Mouse (Mus musculus) hindbrain, embryonic 11.5 days (tissue): Measurements from ENCODE around the gene Ch25h. TPM values are rescaled to one million over a fixed set of nuclear protein-coding genes. Genes with fewer than 3 reads are reported as not detected.

ENCODE experiments used
- ATAC-seq: fragments of 200-750 bp; cut with Nextera tagmentation; 2 replicates; pipeline ENCODE4 v1.8.0; 2017; ENCODE audit warnings: mild to moderate bottlenecking, moderate TSS enrichment, moderate library complexity; ENCODE audit not compliant: low FRiP score
- DNase-seq: peaks from one replicate; pipeline ENCODE4 v3.0.0-alpha.2; 2015; ENCODE audit warnings: low spot score
- H3K27ac ChIP-seq: fragments of 300-500 bp; sonication (generic); 2 replicates; pipeline ENCODE4 v1.5.1; 2014; ENCODE audit warnings: mild to moderate bottlenecking, low read depth, low read length
- H3K27me3 ChIP-seq: fragments of 300-500 bp; sonication (generic); 2 replicates; pipeline ENCODE4 v1.6.1; 2014; ENCODE audit warnings: mild to moderate bottlenecking, low read length, moderate library complexity, mixed read lengths; ENCODE audit not compliant: control insufficient read depth, insufficient read depth
- H3K36me3 ChIP-seq: fragments of 300-500 bp; sonication (generic); 2 replicates; pipeline ENCODE4 v1.6.1; 2014; ENCODE audit warnings: mild to moderate bottlenecking, low read length, moderate library complexity, mixed read lengths; ENCODE audit not compliant: control insufficient read depth, insufficient read depth
- H3K4me1 ChIP-seq: fragments of 300-500 bp; sonication (generic); replicated peaks from 2 replicates; pipeline ENCODE4 v1.6.1; 2014; ENCODE audit warnings: low read length, mixed read lengths; ENCODE audit not compliant: control insufficient read depth, insufficient read depth
- H3K4me2 ChIP-seq: fragments of 300-500 bp; sonication (generic); replicated peaks from 2 replicates; pipeline ENCODE4 v1.6.1; 2014; ENCODE audit warnings: mild to moderate bottlenecking, low read depth, low read length
- H3K4me3 ChIP-seq: fragments of 300-500 bp; sonication (generic); 2 replicates; pipeline ENCODE4 v1.5.1; 2014; ENCODE audit warnings: low read depth, low read length
- H3K9ac ChIP-seq: fragments of 300-500 bp; sonication (generic); 2 replicates; pipeline ENCODE4 v1.6.1; 2014; ENCODE audit warnings: low read depth, low read length
- H3K9me3 ChIP-seq: fragments of 300-500 bp; sonication (generic); 2 replicates; pipeline ENCODE4 v1.6.1; 2016; ENCODE audit warnings: low read length; ENCODE audit not compliant: control insufficient read depth
- WGBS: fragments of 180-500 bp; shearing (Covaris S2); extraction: QIAGEN DNeasy Blood & Tissue Kit; methylation state at CpG from one replicate; pipeline ENCODE4 v1.1.7; 2014; 5-methylcytosine and 5-hydroxymethylcytosine counted together
- polyA plus RNA-seq: library from polyadenylated mRNA; unstranded; fragments of >200 nt; fragmentation: Nextera tagmentation; extraction: Ambion mirVana; gene quantifications from 2 replicates; pipeline ENCODE4 v1.2.1, GENCODE M21; 2014

The Ch25h gene
- polyA plus RNA-seq, 1 experiment from 2014 or later: 1.0 TPM

DNA sequence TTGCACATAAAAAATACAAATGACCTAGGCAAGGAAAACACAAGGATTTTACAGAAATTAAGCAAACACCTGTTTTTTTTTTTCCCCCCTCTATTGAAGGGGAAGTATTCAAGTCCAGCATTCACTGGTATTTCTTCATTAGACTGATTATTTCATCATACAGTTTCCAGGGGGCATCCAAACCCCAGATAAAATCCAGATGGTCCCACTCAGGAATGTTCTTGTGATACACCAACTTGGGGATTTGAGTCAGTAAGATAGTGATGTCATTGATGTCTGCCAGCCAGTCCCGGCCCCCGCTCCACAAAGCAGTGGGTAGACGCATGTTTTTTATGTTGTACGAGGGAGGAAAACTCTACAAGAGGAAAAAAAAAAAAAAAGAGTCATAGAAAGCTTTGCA lies 18.9 kb upstream of the Ch25h start:
- H3K36me3 ChIP-seq: no peaks in the 10 kb centered on the region
- H3K27me3 ChIP-seq: no peaks in the 10 kb centered on the region
- ATAC-seq (no peak), DNase-seq (no peak)
- no peak overlapping the region for H3K9ac ChIP-seq
- H3K4me3 ChIP-seq: no peak overlapping the region
- no peaks in the 10 kb centered on the region for H3K4me1 ChIP-seq
- H3K4me2 ChIP-seq: no peak overlapping the region
- no peaks in the 10 kb centered on the region for H3K9me3 ChIP-seq
- no peak overlapping the region for H3K27ac ChIP-seq
- 93% methylated on average over 4 of the region's 4 CpGs for WGBS

DNA sequence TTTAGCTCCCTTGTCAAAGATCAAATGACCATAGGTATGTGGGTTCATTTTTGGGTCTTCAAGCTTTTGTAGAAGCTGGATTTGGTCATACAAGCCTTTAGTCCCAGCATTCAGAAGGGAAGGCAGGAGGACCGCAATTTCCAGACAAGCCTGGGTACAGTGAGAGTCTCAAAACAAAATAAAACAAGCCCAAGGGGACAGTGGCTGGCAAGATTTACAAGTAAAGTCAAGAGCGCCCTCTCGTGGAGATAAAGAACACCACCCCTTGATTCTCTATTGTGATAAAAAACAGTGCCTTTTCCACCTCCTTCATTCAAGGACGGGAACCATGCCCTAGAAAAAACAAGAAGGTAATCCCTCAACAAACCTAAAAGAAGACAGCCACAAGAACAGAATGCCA lies 8.6 kb upstream of the Ch25h start:
- no peaks in the 10 kb centered on the region for H3K36me3 ChIP-seq
- DNase-seq (peak; percentile 73), ATAC-seq (no peak)
- no peaks in the 10 kb centered on the region for H3K27me3 ChIP-seq
- H3K9me3 ChIP-seq: no peaks in the 10 kb centered on the region
- H3K4me2 ChIP-seq: no peak overlapping the region
- no peak overlapping the region for H3K4me3 ChIP-seq
- 13% methylated on average over 4 of the region's 4 CpGs for WGBS
- H3K9ac ChIP-seq: no peak overlapping the region
- H3K4me1 ChIP-seq: no peaks in the 10 kb centered on the region
- H3K27ac ChIP-seq: no peak overlapping the region

DNA sequence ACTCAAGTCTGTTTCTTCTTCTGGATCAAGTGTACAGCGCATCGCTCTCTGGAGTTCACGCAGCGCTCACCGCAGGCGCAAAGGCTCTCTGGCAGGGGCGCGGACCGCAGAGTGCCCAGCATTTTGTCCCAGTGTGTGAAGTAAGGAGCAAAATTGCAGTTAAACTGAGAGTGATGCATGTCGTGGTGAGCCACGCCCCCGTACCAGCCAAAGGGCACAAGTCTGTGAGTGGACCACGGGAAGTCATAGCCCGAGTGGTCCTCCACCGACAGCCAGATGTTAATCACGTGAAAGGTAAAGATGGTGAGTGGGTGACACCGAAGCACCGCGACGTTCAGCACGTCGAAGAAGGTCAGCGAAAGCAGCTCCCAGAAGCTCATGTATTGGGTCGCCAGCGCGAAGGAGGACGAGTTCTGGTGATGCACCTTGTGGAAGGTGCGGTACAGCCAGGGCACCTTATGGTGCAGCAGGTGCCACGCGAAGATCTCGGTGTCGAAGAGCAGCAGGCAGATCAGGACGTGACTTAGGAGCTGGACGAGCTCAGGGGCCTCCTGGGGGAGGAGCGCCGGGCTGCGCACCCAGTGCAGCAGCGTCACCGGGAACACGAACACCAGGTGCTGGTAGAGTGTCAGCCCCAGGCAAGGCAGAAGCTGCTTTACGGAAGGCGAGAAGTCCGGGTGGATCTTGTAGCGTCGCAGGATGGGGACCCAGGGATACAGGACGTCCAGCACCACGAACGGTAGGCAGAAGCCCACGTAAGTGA lies 555 bp downstream of the Ch25h start:
- Histone ChIP-seq H3K4me3 (peak overlapping the region; percentile 50), H3K27ac (no peak overlapping the region), H3K4me2 (peak overlapping the region; percentile 80), H3K9me3 (no peaks in the 10 kb centered on the region), H3K9ac (peak overlapping the region; percentile 21; the same call in 1 of the 2 replicates), H3K4me1 (peaks cover 3% of the 10 kb centered on the region), H3K36me3 (no peaks in the 10 kb centered on the region), H3K27me3 (peaks cover 15% of the 10 kb centered on the region)
- WGBS: 6% methylated on average over 49 of the region's 49 CpGs
- DNase-seq (peak; percentile 50), ATAC-seq (peak; percentile 82)

DNA sequence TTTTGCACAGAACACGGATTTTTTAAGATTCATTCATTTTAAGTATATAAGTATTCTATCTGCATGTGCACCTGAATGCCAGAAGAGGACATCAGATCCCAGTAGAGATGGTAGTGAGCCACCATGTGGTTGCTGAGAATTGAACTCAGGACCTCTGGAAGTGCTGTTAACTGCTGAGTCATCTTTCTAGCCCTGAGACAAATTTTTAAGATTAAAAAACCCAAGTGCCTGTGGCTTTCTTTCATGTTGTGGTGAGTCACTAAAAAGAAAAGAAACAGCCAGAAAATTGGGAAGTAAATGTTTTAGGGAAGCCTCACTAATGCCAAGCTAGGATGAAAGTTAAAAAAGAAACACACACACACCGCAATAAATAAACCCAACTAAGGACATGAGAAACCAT lies 3.3 kb downstream of the Ch25h start:
- no peak overlapping the region for H3K9ac ChIP-seq
- H3K4me3 ChIP-seq: no peak overlapping the region
- H3K36me3 ChIP-seq: no peaks in the 10 kb centered on the region
- H3K27ac ChIP-seq: no peak overlapping the region
- H3K4me1 ChIP-seq: peaks cover 3% of the 10 kb centered on the region
- H3K4me2 ChIP-seq: no peak overlapping the region
- DNase-seq: no peak
- no peak for ATAC-seq
- WGBS: 83% methylated on average over 2 of the region's 2 CpGs
- H3K27me3 ChIP-seq: peaks cover 13% of the 10 kb centered on the region
- no peaks in the 10 kb centered on the region for H3K9me3 ChIP-seq

DNA sequence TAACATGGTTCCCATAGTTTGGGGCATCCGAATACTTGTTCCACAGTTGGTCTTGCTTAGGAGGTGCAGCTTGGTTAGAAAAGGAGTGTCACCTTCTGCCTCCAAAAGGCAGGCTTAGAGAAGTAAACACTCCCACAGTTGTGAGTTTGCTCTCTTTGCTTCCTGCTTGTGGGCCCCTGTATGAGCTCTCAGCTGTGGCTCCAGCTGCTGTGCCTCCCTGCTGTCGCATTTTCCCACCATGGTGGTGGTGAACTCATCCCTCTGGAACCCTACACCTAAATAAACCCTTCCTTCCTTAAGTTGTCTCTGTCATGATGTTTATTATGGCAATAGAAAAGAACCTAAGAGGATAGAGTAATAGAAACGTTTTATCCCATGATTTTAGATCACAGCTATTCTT lies 6.2 kb downstream of the Ch25h start:
- Histone ChIP-seq H3K4me2 (no peak overlapping the region), H3K36me3 (no peaks in the 10 kb centered on the region), H3K9me3 (no peaks in the 10 kb centered on the region), H3K27ac (no peak overlapping the region), H3K4me1 (no peaks in the 10 kb centered on the region), H3K9ac (no peak overlapping the region), H3K27me3 (no peaks in the 10 kb centered on the region; the same call in 1 of the 2 replicates), H3K4me3 (no peak overlapping the region)
- no peak for DNase-seq
- WGBS: 49% methylated on average over 3 of the region's 3 CpGs
- no peak for ATAC-seq

DNA sequence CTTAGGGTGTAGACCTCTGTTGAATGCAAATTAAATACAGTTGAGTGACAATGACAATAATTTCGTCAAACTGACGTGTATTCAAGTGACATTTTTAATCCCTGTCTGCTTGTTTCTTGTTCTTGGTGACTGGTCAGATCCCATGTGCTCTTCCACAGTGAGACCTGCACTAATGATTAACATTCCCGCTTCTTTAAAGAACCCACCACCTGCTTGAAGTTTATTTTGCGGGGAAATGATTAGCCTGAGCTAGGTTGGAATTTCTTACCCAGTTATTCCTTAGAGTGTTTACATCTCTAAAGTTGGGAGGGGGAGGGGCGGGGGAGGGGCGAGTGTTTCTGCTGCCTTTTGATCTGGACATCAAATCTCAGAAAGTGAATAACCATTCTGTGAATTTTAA lies 6.7 kb downstream of the Ch25h start:
- no peak overlapping the region for H3K9ac ChIP-seq
- 34% methylated on average over 6 of the region's 6 CpGs for WGBS
- no peak overlapping the region for H3K27ac ChIP-seq
- H3K4me3 ChIP-seq: no peak overlapping the region
- H3K27me3 ChIP-seq: no peaks in the 10 kb centered on the region
- H3K4me1 ChIP-seq: no peaks in the 10 kb centered on the region
- H3K4me2 ChIP-seq: no peak overlapping the region
- no peak for DNase-seq
- no peaks in the 10 kb centered on the region for H3K36me3 ChIP-seq
- no peaks in the 10 kb centered on the region for H3K9me3 ChIP-seq
- no peak for ATAC-seq

DNA sequence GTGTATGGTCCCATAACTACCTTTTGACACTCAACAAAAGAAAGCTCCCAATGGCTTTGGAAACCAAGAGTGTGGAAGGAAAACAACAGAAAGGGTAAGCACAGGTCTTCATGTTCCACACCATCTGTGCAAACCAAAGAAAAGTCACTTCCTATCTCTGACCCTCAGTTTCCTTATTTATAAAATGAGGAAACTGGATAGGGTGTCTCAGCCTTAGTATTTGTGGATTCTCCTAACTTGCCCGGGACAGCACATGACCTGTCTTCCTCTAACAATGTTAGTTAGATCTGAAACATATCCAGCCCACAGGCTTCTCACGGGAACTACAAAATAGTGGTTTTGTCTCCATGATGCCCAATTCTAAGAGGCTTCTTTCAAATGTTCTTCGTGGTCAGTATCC lies 10.5 kb downstream of the Ch25h start:
- WGBS: 87% methylated on average over 3 of the region's 3 CpGs
- Histone ChIP-seq H3K27ac (no peak overlapping the region), H3K4me3 (no peak overlapping the region)

DNA sequence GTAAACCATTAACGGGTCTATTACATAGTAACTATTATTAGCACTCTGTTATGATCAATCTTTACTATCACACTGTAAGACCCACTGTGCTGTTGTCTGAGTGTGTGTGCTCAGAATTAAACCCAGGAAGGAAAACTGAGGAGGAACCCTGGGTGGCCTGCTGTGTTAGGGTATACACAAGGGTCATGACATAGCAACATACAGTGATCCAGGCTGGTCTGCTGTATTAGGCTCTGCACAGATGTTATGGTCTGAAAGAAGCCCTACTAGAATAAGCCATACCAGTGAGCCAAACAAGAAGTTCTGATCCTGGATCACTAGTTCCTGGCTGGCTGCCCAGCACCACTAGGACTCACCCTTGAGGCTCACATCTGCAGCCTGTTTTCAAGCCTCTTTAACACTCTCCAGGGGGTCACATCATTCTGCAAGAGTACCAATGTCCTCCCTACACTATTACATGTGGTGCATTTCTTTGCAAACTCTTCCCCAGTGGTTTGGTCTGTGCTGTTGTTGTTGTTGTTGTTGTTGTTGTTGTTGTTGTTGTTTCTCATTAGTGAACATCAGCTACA lies 13.4 kb downstream of the Ch25h start:
- 88% methylated on average over 1 of the region's 1 CpGs for WGBS
- no peak overlapping the region for H3K4me2 ChIP-seq
- H3K9ac ChIP-seq: no peak overlapping the region
- DNase-seq: no peak
- H3K27me3 ChIP-seq: no peaks in the 10 kb centered on the region
- no peak overlapping the region for H3K4me3 ChIP-seq
- H3K4me1 ChIP-seq: no peaks in the 10 kb centered on the region
- no peaks in the 10 kb centered on the region for H3K9me3 ChIP-seq
- ATAC-seq: no peak
- H3K27ac ChIP-seq: no peak overlapping the region
- H3K36me3 ChIP-seq: no peaks in the 10 kb centered on the region

More for the DNA sequence above, 10.5 kb downstream of the Ch25h start:
- Histone ChIP-seq H3K27me3 (no peaks in the 10 kb centered on the region), H3K9me3 (no peaks in the 10 kb centered on the region), H3K4me1 (no peaks in the 10 kb centered on the region), H3K9ac (no peak overlapping the region), H3K36me3 (no peaks in the 10 kb centered on the region), H3K4me2 (no peak overlapping the region)
- ATAC-seq: no peak
- DNase-seq: no peak

DNA sequence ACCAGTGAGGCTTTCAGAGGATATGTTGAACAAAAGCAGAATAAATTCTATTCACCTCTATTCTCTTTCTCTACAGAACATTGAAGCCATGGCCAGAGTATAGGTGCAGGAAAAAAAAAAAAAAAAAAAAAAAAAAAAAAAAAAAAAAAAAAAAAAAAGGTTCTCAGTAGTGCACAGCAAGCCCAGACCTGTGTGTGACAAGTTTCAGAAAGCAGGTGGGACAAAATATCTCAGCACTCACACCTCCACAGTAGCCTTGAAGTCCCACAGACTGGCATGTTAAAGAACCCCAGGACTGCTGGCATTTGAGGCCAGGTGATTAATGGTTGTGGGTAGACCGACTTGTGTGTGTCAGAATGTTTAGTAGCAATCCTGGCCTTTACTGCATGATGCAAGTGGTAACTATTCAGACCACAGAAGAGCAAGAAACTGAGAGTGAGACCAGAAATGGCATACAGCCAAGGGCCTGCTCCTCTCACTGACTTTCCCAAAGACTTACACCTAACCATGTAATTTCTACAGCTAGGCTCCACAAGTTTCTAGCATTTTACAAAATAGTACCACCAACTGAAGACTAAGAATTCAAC lies 24.1 kb downstream of the Ch25h start:
- ATAC-seq (no peak), DNase-seq (no peak)
- Histone ChIP-seq H3K36me3 (no peaks in the 10 kb centered on the region), H3K27ac (no peak overlapping the region), H3K9ac (no peak overlapping the region), H3K4me2 (no peak overlapping the region), H3K4me3 (no peak overlapping the region), H3K4me1 (no peaks in the 10 kb centered on the region), H3K27me3 (no peaks in the 10 kb centered on the region), H3K9me3 (no peaks in the 10 kb centered on the region)
- 75% methylated on average over 1 of the region's 1 CpGs for WGBS
